Mouse (Mus musculus) cortical plate, adult 2 months (tissue): ENCODE results near the gene Gpr152.
A peak's percentile ranks its signal among the peaks of the same experiment; 100 is the strongest.
"Not testable (repeated sequence)": the region's sequence is repeated elsewhere in the genome, so short reads cannot be mapped to it uniquely, and the experiment has no call there.

ENCODE experiments used
- CTCF ChIP-seq: fragments of 200-500 bp; IDR thresholded peaks from 2 replicates; pipeline ENCODE4 v1.5.1; 2011; ENCODE audit warnings: mild to moderate bottlenecking, control low read depth, low read length; ENCODE audit not compliant: insufficient read depth; ENCODE audit errors: extremely low read depth
- POLR2A ChIP-seq: fragments of 200-500 bp; IDR thresholded peaks from 2 replicates; pipeline ENCODE4 v1.6.1; 2011; ENCODE audit warnings: mild to moderate bottlenecking, low read length, control low read depth; ENCODE audit not compliant: insufficient read depth; ENCODE audit errors: extremely low read depth

DNA sequence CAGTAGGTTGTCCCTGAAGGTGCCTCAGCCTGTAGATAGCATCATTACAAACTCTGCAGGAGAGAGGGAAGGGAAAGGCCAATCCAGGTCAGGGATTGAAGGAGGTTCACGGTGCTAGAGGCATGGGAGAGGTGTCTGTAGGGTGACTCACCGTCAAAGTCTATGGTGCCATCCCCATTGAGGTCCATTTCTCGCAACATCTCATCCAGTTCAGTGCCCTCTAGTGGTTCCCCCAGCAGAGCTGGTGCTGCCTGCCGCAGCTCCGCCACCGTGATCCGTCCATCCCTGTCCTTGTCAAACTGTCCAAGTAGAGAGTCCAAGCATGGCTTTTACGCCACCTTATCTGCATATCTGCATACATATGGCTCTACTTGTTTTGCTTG, 3.6 kb upstream of the Gpr152 start:
- 0 out of 2 replicates have a peak, but pooled peaks have one; percentile 19 for TF ChIP-seq CTCF
- not testable (repeated sequence) for TF ChIP-seq POLR2A
